Mouse (Mus musculus) ovary, postnatal 10 days (tissue): ENCODE results near the gene Acp7.

Experiments used
- DNase-seq: peaks from one replicate; pipeline ENCODE4 v3.0.0; 2022; ENCODE audit warnings: low spot score

Gene Acp7

DNA sequence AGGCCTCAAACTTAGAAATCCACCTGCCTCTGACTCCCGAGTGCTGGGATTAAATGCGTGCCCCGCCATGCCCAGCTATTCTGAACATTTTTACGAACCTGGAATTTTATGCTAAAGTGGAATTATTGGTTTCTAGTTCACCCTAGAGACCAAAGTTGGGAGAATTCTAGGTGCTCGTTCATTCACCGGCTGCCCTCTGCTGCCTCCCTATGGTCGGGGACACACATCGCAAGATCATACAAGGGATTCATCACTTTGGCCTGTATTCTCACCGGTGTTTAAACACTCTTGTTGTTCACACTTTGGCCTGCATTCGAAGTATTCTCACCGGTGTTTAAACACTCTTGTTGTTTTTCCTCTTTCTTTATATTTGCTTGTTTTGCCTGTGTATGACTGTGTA, 30.1 kb downstream of the Acp7 start:
- no peak for DNase-seq

GRCm38 (mm10) chr7:28598951-28599350, 32.2 kb downstream of the Acp7 start:
- no peak for DNase-seq

DNA sequence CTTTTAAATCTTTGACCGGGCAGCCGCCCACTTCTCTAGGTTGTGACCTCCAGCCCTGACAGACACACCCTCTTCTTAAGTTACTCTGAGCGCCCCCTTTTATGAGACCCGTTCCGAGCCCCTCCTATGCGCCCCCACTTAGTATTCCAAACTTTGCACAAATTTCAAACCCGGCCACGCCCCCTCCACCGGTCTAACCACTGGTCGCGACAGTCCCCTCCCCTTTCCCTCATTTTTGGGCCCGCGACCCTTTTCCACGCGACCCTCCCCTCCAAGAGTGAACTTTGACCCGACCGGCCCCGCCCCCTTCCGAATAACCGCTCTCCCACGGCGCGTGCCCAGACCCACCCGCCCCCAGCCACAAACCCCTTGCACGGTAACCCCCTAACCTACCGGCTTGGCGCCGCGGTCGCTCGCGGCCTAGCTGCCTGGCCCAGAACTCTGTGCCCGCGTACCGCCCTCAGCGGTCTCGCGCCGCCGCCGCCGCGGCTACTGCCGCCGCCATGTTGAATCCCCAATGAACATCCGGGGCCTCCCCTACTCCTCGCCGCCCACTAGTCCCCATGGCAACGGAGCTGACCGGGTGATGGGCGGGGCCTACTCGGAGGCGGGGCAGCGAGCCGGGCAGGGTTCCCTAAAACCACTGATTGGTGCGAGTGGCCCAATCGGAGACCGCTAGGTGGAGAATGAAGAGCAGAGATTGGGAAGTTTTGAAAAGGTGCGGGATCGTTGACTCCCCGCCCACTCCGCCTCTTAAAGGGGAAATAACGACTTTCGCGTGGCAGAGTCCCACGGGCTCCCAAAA, 33.3 kb downstream of the Acp7 start, which contains the start of the genes Samd4b and Pak4:
Gene Samd4b, minus strand, starts transcription at position 503 of the 805 bp plus-strand sequence.
Gene Pak4, minus strand, starts transcription at position 544 of the 805 bp plus-strand sequence.
- peak; percentile 99 for DNase-seq

DNA sequence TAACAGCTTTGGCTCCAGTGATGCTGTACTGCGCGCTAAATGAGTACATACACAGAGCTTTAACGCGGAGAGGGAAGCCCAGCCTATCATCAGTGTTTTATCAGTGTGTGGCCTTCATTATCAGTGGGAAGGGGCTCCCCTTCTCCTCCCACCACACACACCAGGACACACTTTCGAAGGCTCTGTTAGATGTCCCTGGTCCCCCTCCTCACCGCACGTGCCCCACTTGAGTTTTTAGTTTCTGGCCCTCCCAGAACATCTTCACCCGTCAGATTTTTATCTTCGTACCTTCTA, 33.9 kb downstream of the Acp7 start:
- no peak for DNase-seq

DNA sequence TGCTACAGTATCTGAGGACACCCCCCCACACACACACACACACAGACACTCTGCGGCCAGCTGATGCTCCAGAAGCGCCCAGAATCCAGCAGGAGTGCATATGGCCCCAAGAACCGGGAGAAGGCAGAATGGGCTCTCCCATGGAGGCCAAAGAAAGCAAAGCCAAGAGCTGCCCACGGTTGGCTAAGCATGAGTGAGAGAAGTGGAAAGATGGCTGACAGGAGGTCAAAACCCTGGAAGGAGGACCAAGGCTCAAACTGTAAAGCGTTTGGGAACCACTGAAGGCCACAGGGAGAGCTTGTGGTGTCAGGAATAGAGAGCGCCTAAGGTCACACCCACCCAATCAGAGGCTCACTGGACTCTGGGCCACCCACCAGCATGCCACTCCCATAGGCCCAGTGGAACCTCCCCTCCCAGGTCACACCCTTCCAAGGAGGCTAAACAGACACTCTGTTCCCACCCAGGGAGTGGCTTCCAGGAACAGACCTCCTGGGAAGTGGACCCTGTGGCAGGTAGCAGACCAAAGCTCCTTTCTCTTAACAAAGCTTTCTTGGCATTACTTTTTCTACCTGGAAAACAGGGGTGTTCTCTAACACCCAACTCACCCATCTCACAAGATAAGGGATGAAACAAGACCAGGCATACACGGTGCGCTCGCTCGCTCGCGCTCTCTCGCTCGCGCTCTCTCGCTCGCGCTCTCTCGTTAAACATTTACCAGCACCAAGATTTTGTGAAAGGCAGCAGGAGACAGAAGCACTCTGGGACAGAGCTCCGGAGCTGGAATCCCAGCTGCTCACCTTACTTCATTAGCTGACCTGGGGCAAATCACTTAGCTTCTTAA, 34.5 kb downstream of the Acp7 start:
- DNase-seq: no peak

DNA sequence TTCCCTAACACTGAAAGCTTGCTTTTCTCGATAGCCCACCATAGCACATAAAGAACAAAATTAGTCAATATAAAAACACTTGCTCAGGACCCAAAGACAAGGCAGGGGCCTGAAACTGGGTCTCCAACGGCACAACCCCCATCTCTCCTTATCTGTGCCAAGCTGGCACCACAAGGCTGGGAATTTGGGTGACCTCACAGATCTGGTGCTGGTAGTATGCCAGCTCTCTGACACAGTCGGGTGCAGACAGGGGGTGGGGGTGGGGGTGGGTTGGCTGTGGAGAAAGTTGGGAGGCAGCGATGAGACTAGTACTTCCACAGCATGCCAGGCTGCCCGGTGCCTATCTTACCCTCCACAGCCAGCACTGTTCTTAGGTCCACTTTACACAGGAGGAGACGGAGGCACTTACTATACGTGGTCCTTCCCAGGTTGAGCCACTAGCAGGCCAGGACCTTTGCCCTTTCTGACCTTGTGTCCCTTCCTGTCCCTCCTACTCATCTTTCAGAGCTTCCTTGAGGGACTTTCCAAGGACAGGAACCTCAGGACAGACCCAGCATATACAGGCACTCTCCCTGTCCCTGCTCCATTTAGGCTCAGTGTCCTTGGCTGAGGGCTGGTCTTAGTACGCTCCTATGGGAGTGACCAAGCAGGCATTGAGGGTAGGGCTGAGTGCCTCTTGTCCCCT, 35.2 kb downstream of the Acp7 start:
- DNase-seq: no peak

DNA sequence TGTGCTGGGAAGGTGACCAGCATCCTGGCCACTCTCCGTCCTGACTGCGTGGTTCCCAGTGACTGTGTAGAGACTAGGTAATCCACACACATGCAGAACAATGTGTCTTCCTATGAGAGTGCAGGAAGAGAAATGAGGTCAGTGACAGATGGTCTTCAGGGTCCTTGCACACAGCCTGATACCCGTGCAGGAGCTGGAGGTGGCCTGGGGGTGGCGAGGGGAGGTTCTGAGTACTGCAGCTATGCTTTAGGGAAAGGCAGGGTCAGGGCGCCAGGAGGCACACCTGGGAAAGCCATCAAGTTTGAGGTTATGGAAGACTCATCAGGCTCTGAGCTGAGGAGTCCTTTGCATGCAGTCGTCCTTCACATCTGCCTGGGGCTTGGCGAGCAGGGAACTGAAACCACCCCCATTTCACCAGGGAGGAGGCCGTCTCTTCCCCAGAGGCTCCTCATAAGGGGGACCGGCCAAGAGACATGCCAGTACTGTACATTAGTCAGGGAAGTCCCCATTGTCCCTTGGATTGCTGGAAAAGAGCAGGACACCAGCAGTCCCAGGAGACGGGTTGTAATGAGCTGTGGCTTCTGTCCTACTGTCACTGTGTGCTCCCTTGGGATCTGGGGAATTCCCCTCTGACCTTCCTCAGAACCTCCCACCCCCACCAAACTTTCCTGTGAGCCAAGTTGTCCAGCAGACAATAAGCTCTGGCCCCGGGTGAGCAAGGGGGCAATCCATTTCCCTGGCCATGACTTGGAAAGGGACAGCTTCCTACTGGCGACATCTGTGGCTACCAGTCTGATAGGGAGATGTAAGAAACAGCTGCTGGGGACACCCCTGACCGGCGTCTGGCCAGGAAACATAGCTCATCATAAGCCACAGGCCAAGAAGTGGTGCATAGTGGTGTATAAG, 37.7 kb downstream of the Acp7 start:
- no peak for DNase-seq

- no peak for DNase-seq
These were observed 39.3 kb downstream of the Acp7 start for GRCm38 (mm10) chr7:28591862-28592261.

- DNase-seq: no peak
These were observed 43.5 kb downstream of the Acp7 start for GRCm38 (mm10) chr7:28587644-28588043.

- no peak for DNase-seq
These were observed 44.3 kb downstream of the Acp7 start for GRCm38 (mm10) chr7:28586663-28587411.

GRCm38 (mm10) chr7:28585001-28585400, 46.1 kb downstream of the Acp7 start:
- DNase-seq: no peak

GRCm38 (mm10) chr7:28584468-28584867, 46.7 kb downstream of the Acp7 start:
- no peak for DNase-seq

DNA sequence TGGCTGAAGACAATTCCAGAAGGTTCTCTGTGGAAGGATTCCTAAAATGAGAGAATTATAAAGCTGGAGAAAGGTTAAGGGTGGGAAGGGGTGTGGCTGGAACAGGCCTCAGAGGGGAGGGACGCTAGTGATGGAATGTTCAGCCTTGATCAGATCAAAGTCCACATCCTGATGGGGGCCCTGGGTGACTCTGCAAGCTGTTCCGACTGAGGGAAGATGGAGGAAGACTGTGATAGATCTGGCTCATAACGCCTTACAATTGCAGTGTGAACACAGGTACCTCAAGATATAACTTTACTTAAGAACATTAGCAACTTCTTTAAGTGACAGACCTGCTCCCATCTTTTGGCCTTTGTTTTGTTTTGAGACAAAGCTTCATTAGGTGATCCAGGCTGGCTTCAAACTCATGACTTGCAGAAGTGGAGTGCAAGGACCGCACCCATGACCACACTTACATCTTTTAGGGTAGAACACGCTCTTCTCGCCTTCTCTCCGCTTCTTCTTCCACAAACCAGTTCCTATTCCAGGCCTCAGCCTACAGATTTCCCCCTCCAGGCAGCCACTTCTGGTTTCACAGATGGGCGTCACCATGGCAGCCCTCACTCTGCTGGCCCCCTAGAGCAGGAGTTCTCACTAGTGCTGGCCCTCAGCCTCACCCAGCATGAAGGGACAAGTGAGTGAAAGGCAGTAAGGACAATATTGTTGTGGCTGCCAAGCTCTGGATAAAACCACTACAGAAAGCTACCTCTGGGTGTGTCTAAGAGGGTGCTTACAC, 47.4 kb downstream of the Acp7 start:
- DNase-seq: no peak

DNA sequence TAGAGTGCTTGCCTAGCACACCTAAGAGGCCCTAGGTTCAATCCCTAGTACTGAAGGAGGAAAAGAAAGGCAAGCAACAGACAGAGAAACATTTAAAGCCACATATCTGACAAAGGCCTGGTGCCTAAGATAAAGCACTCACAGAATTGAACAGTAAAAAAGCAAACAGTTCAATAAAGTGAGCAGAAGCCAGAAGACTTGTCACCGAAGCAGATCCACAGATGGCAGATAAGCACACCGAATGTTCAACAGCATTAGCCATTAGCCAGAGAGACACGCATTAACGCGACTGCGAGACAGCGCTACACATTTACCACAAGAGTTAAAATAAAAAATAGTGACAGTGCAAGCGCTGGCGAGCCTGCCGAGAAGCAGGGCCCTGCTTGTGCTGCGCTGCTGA, 48.3 kb downstream of the Acp7 start:
- DNase-seq: no peak

GRCm38 (mm10) chr7:28581721-28582120, 49.4 kb downstream of the Acp7 start:
- no peak for DNase-seq

GRCm38 (mm10) chr7:28579826-28580225, 51.3 kb downstream of the Acp7 start:
- DNase-seq: no peak

DNA sequence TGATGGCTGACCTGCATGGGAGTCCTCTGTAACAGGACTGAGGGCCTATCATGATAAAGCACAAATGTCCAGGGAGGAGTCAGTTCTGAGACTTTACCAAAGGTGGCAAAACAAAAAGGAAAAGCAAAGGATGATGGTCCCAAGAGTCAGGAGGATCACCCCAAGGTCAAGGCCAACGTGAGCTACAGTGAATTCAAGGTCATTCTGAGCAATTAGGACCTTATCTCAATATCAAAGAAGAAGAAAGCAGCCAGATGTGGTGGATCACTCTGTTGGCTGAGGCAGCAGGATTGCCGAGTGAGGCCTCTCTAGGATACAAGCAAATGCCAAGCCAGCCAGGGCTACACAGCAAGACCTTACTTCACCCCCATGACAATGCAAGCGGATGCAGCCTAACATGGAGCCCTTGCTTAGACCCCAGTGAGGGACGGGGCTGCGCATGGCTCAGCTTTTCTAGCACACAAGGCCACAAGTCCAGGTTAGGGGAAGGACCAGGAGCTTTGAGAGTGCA, 52.5 kb downstream of the Acp7 start:
- no peak for DNase-seq

GRCm38 (mm10) chr7:28577826-28578542, 53.1 kb downstream of the Acp7 start:
- no peak for DNase-seq

- DNase-seq: peak; percentile 41
These were observed 54.7 kb downstream of the Acp7 start for GRCm38 (mm10) chr7:28576271-28576914.
